Mouse (Mus musculus): ENCODE data around the gene Adcy3. TPM values are rescaled to one million over a fixed set of nuclear protein-coding genes. Genes with fewer than 3 reads are reported as not detected.

Adcy3 gene
- total RNA-seq, 1 experiment from 2014 or later = 36.3 TPM

- DNase-seq = no peak
These were observed 110.9 kb downstream of the Adcy3 start for GRCm38 (mm10) chr12:4243805-4244204.

- DNase-seq = no peak
These were observed 112.8 kb downstream of the Adcy3 start for GRCm38 (mm10) chr12:4245742-4246141.

- DNase-seq = no peak
These were observed 116.9 kb downstream of the Adcy3 start for GRCm38 (mm10) chr12:4249786-4250185.

GRCm38 (mm10) chr12:4252742-4253655 lies 120.1 kb downstream of the Adcy3 start:
- DNase-seq = no peak

Other genes with a start within 250 kb of the Adcy3 start
- gene Pomc, start 178.2 kb upstream of the Adcy3 start, total RNA-seq (2021) = 0.79 and 1.2 TPM in 2 replicates
- 5.4 and 7.0 TPM in 2 replicates for gene Efr3b, start 94.2 kb upstream of the Adcy3 start, total RNA-seq (2021)
- 4.9 and 6.0 TPM in 2 replicates for gene Dnajc27, start 50.5 kb upstream of the Adcy3 start, total RNA-seq (2021)
- gene Ptrhd1, start 100.9 kb downstream of the Adcy3 start, total RNA-seq (2021) = 6.2 and 6.5 TPM in 2 replicates
- 10.0 and 11.6 TPM in 2 replicates for gene Cenpo, start 101.2 kb downstream of the Adcy3 start, total RNA-seq (2021)